In the genomic region with DNA sequence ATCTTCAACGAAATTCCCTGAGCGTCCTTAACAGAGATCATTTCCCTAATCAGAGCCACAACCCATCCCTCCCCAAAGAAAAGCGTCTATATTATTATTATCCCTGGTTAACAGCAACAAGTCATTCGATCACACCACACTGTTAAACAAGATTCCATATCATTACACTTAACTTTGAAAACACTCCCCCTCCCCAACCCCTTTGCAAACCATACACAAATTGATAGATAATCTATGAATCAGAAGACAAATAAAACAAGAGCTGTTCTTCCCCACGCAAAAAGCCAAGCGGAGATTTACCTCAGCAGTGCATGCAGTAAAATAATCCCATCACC, we compare ENCODE assay signal across 8 mouse cellular contexts. TPM values are rescaled to one million over a fixed set of nuclear protein-coding genes. Genes with fewer than 3 reads are reported as not detected.
DNase-seq lines count a peak whose midpoint lies in the region; ATAC-seq and TF ChIP-seq lines count a peak whose summit lies in the region.

No protein-coding gene starts in this region.

- H3K36me3 ChIP-seq in megakaryocyte, embryonic 14.5 days (replicated peaks; ENCODE audit: low read length) = no peaks in the 10 kb centered on the region
- no peaks in the 10 kb centered on the region for H3K36me3 ChIP-seq in limb, embryonic 13.5 days
- no peaks in the 10 kb centered on the region for H3K36me3 ChIP-seq in stomach, embryonic 14.5 days (ENCODE audit: control insufficient read depth, insufficient read depth, low read length)

- DNase-seq in cerebellum, adult 2 months = no peak
- DNase-seq in urinary bladder, adult 18-20 months (ENCODE audit: low spot score in 2 of 2) = no peak
- DNase-seq in right cerebral cortex, adult 18-20 months = no peak

- H3K4me2 ChIP-seq in limb, embryonic 13.5 days (replicated peaks) = peak overlapping the region; percentile 76
- peak overlapping the region; percentile 72 for H3K4me2 ChIP-seq in stomach, embryonic 14.5 days (replicated peaks; ENCODE audit: low read depth, low read length)

- H3K27me3 ChIP-seq in cerebellum, adult 2 months (ENCODE audit: control insufficient read depth, insufficient read depth, low read length) = no peaks in the 10 kb centered on the region
- H3K27me3 ChIP-seq in megakaryocyte, embryonic 14.5 days (replicated peaks) = no peaks in the 10 kb centered on the region
- peaks cover 16% of the 10 kb centered on the region for H3K27me3 ChIP-seq in limb, embryonic 13.5 days
- no peaks in the 10 kb centered on the region for H3K27me3 ChIP-seq in stomach, embryonic 14.5 days (ENCODE audit: control insufficient read depth, insufficient read depth, low read length)

- peak overlapping the region; percentile 58 for H3K4me3 ChIP-seq in cerebellum, adult 2 months (replicated peaks; ENCODE audit: insufficient read depth, low read depth, low read length)
- H3K4me3 ChIP-seq in megakaryocyte, embryonic 14.5 days (replicated peaks) = peak overlapping the region; percentile 92
- peak overlapping the region; percentile 74 for H3K4me3 ChIP-seq in limb, embryonic 13.5 days
- peak overlapping the region; percentile 50 for H3K4me3 ChIP-seq in stomach, embryonic 14.5 days (ENCODE audit: low read depth, low read length)

- WGBS in cerebellum, adult 2 months = under 1% methylated on average over 6 of the region's 6 CpGs
- under 1% methylated on average over 6 of the region's 6 CpGs for WGBS in limb, embryonic 13.5 days
- 1% methylated on average over 6 of the region's 6 CpGs for WGBS in stomach, embryonic 14.5 days

- no peak for ATAC-seq in cerebellum, adult (ENCODE audit: insufficient number of reproducible peaks, low FRiP score, low TSS enrichment)
- ATAC-seq in megakaryocyte, adult 5-6 weeks (ENCODE audit: poor library complexity, severe bottlenecking) = no peak
- no peak for ATAC-seq in limb, embryonic 13.5 days (ENCODE audit: low FRiP score, low read depth)
- ATAC-seq in stomach, embryonic 14.5 days (ENCODE audit: insufficient number of reproducible peaks, insufficient read depth, low FRiP score, low read depth) = no peak

- no peaks in the 10 kb centered on the region for H3K4me1 ChIP-seq in cerebellum, adult 2 months (ENCODE audit: control insufficient read depth, insufficient read depth, low read length)
- peaks cover 24% of the 10 kb centered on the region for H3K4me1 ChIP-seq in megakaryocyte, embryonic 14.5 days
- 0 out of 2 replicates have a peak, but pooled peaks cover 5% of the 10 kb centered on the region for H3K4me1 ChIP-seq in limb, embryonic 13.5 days
- no peaks in the 10 kb centered on the region for H3K4me1 ChIP-seq in stomach, embryonic 14.5 days (ENCODE audit: control insufficient read depth, insufficient read depth, low read length)

- no peak for TF ChIP-seq POLR2A in cerebellum, adult 2 months (IDR thresholded peaks at IDR 0.05; ENCODE audit: borderline replicate concordance, insufficient read depth, low read length)

- peak overlapping the region; percentile 21; the same call in 1 of the 2 replicates for H3K27ac ChIP-seq in cerebellum, adult 2 months (ENCODE audit: insufficient read depth, low read length)
- peak overlapping the region; percentile 45; the same call in 1 of the 2 replicates for H3K27ac ChIP-seq in limb, embryonic 13.5 days
- H3K27ac ChIP-seq in stomach, embryonic 14.5 days (ENCODE audit: low read length) = peak overlapping the region; percentile 72; the same call in 1 of the 2 replicates

- TF ChIP-seq CTCF in cerebellum, adult 2 months (IDR thresholded peaks at IDR 0.05; ENCODE audit: borderline replicate concordance, insufficient read depth, low read depth, low read length) = no peak

- H3K9ac ChIP-seq in limb, embryonic 13.5 days = peak overlapping the region; percentile 75
- peak overlapping the region; percentile 52; the same call in 1 of the 2 replicates for H3K9ac ChIP-seq in stomach, embryonic 14.5 days (replicated peaks; ENCODE audit: low read depth, low read length)

- no peaks in the 10 kb centered on the region for H3K9me3 ChIP-seq in megakaryocyte, embryonic 14.5 days
- H3K9me3 ChIP-seq in limb, embryonic 13.5 days = no peaks in the 10 kb centered on the region
- H3K9me3 ChIP-seq in stomach, embryonic 14.5 days (ENCODE audit: control insufficient read depth, low read depth, low read length) = no peaks in the 10 kb centered on the region

RNA-seq across cellular contexts. Expression of a gene that starts 0.3 kb away (rescaled TPM):
- polyA plus RNA-seq in cerebellum, adult 2 months (2012; rRNA removed) = 2.1 and 2.5 TPM in 2 replicates
- 1.7 TPM in 1 of 2 replicates, not detected in the other for polyA plus RNA-seq in megakaryocyte, embryonic 14.5 days (2012; ENCODE audit: insufficient read depth, low replicate concordance)
- 6.7 and 10.8 TPM in 2 replicates for total RNA-seq in megakaryocyte, adult 5-6 weeks (2015)
- 6.8 and 8.8 TPM in 2 replicates for total RNA-seq in megakaryocyte, adult 5-6 weeks (2017)
- 3.5 and 4.3 TPM in 2 replicates for polyA plus RNA-seq in limb, embryonic 13.5 days (2015; fragmentation: Nextera tagmentation; extraction: Ambion mirVana)
- 9.7 and 11.1 TPM in 2 replicates for polyA plus RNA-seq in stomach, embryonic 14.5 days (2014; fragmentation: Nextera tagmentation; extraction: Ambion mirVana)

Comparison
In these comparisons a context has a peak if more than half of its experiments do, and no peak if none do; other contexts are left out.
1. H3K27ac ChIP-seq: peak in every context shown above with its lines; median percentile 72 in stomach, embryonic 14.5 days; 45 in limb, embryonic 13.5 days; 21 in cerebellum, adult 2 months.